Mouse (Mus musculus) bone marrow, adult 2 months (tissue): Measurements from ENCODE around the gene Rftn1.

Source experiments
- CTCF ChIP-seq: fragments of 200-500 bp; IDR thresholded peaks from 2 replicates; pipeline ENCODE4 v1.5.1; 2011; ENCODE audit warnings: low read length, control low read depth; ENCODE audit not compliant: control insufficient read depth, insufficient read depth
- POLR2A ChIP-seq: fragments of 200-500 bp; IDR thresholded peaks from 2 replicates; pipeline ENCODE4 v1.6.1; 2011; ENCODE audit warnings: low read depth, mild to moderate bottlenecking, control low read depth, low read length, borderline replicate concordance; ENCODE audit not compliant: control insufficient read depth

GRCm38 (mm10) chr17:50091829-50092228, 98.6 kb downstream of the Rftn1 start:
- TF ChIP-seq CTCF (no peak), POLR2A (no peak)
